9 mouse cellular contexts compared by ENCODE assay signal in the genomic region with DNA sequence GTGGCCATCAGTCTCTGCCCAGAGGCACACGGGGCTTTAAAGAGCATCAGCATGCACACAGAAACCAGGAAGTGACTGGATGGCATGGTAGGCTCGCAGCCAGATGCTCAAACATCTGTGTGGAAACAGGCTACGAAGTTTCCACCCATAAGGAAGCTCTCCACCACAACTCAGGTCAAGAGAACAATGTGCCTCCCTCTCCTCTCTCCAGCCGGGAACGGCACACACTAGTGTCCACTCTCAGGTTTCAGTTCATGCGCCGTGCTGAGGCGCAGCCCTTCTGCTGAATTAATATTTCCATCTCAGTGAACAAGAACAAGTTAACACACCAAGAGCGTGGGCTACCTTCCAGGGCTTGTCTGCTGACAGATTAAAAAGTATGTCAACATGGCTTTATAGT.
DNase-seq lines count a peak whose midpoint lies in the region; ATAC-seq lines count a peak whose summit lies in the region.
"Had no signal": no experiment of that assay in that cellular context is flagged by ENCODE, and none has a peak within 500 bp of the region (broad histone marks: within the 10 kb centered on the region; RNA-seq: fewer than 3 reads in every experiment).

No protein-coding gene starts in this region.

- WGBS in liver, embryonic 11.5 days = 65% methylated on average over 9 of the region's 9 CpGs
- 45% methylated on average over 9 of the region's 9 CpGs for WGBS in midbrain, embryonic 13.5 days

- no peak overlapping the region for H3K4me2 ChIP-seq in liver, embryonic 11.5 days
- H3K4me2 ChIP-seq in midbrain, embryonic 13.5 days (replicated peaks) = no peak overlapping the region
- H3K4me2 ChIP-seq: heart, embryonic 13.5 days had no signal

- no peaks in the 10 kb centered on the region for H3K36me3 ChIP-seq in liver, embryonic 11.5 days (ENCODE audit: control insufficient read depth, insufficient read depth, low read length)
- H3K36me3 ChIP-seq in midbrain, embryonic 13.5 days = no peaks in the 10 kb centered on the region
- H3K36me3 ChIP-seq: heart, embryonic 13.5 days had no signal

- ATAC-seq in liver, embryonic 11.5 days (replicated peaks; ENCODE audit: low FRiP score) = no peak
- no peak for ATAC-seq in midbrain, embryonic 13.5 days

- no peak overlapping the region for H3K27ac ChIP-seq in liver, embryonic 11.5 days (ENCODE audit: low read depth, low read length)
- H3K27ac ChIP-seq in midbrain, embryonic 13.5 days = no peak overlapping the region
- H3K27ac ChIP-seq: heart, embryonic 13.5 days had no signal

- peak; percentile 53 for DNase-seq in A20 (ENCODE audit: low read depth, low spot score)
- DNase-seq in brain, adult 2 months (ENCODE audit: low read depth, low spot score) = peak; percentile 57
- peak; percentile 23 for DNase-seq in gastrocnemius, postnatal 10 days
- peak; percentile 51 to 74 for DNase-seq in kidney, postnatal 36 days
- no peak for DNase-seq in liver, embryonic 11.5 days (ENCODE audit: low spot score)
- no peak for DNase-seq in frontal cortex, postnatal 10 days (ENCODE audit: low spot score in 2 of 2)

- no peak overlapping the region for H3K9ac ChIP-seq in liver, embryonic 11.5 days (ENCODE audit: low read depth, low read length)
- no peak overlapping the region for H3K9ac ChIP-seq in midbrain, embryonic 13.5 days (replicated peaks)
- H3K9ac ChIP-seq: heart, embryonic 13.5 days had no signal

- no peaks in the 10 kb centered on the region for H3K9me3 ChIP-seq in liver, embryonic 11.5 days (ENCODE audit: control insufficient read depth, low read length)
- peaks cover 5% of the 10 kb centered on the region; the same call in 1 of the 2 replicates for H3K9me3 ChIP-seq in midbrain, embryonic 13.5 days
- H3K9me3 ChIP-seq: heart, embryonic 13.5 days had no signal

- no peaks in the 10 kb centered on the region for H3K27me3 ChIP-seq in liver, embryonic 11.5 days (replicated peaks; ENCODE audit: control insufficient read depth, insufficient read depth, low read length)
- H3K27me3 ChIP-seq in midbrain, embryonic 13.5 days = no peaks in the 10 kb centered on the region
- H3K27me3 ChIP-seq: heart, embryonic 13.5 days had no signal

- H3K4me3 ChIP-seq in liver, embryonic 11.5 days (ENCODE audit: low read depth, low read length) = no peak overlapping the region
- no peak overlapping the region for H3K4me3 ChIP-seq in midbrain, embryonic 13.5 days (replicated peaks)
- H3K4me3 ChIP-seq: heart, embryonic 13.5 days; myocyte had no signal

- H3K4me1 ChIP-seq in liver, embryonic 11.5 days (replicated peaks; ENCODE audit: control insufficient read depth, insufficient read depth, low read length) = no peaks in the 10 kb centered on the region
- peaks cover 7% of the 10 kb centered on the region; the same call in 1 of the 2 replicates for H3K4me1 ChIP-seq in midbrain, embryonic 13.5 days (replicated peaks)

Comparison
In these comparisons a context has a peak if more than half of its experiments do, and no peak if none do; other contexts are left out.
1. DNase-seq: peak in A20 (single experiment), brain, adult 2 months (single experiment), gastrocnemius, postnatal 10 days (single experiment) and kidney, postnatal 36 days (2 of 2); none in liver, embryonic 11.5 days (single experiment) and frontal cortex, postnatal 10 days (0 of 2).